Mouse (Mus musculus) heart, embryonic 14.5 days (tissue): ENCODE measurements around the gene Ess2. TPM values are rescaled to one million over a fixed set of nuclear protein-coding genes. Genes with fewer than 3 reads are reported as not detected.

Experiments
- ATAC-seq: fragments of 200-750 bp; cut with Nextera tagmentation; 2 replicates; pipeline ENCODE4 v1.8.0; 2017; ENCODE audit warnings: low read depth, moderate TSS enrichment; ENCODE audit not compliant: insufficient number of reproducible peaks, insufficient read depth, low FRiP score
- H3K27ac ChIP-seq, 2 experiments: fragments of 200-500 bp in 1 of 2; fragments of 300-500 bp in 1 of 2; sonication (generic) in 1 of 2; replicated peaks in 1 of 2; 2 replicates each; pipeline ENCODE4 v1.5.1; 2012 to 2014; ENCODE audit warnings: low read depth in 2 of 2, low read length in 2 of 2, control low read depth in 1 of 2, mild to moderate bottlenecking in 1 of 2, mixed read lengths in 1 of 2; ENCODE audit not compliant: control insufficient read depth in 1 of 2, insufficient read depth in 1 of 2
- H3K27me3 ChIP-seq: fragments of 300-500 bp; sonication (generic); 2 replicates; pipeline ENCODE4 v1.6.1; 2014; ENCODE audit warnings: mild to moderate bottlenecking, low read length, control low read depth; ENCODE audit not compliant: control insufficient read depth, insufficient read depth
- H3K36me3 ChIP-seq: fragments of 300-500 bp; sonication (generic); 2 replicates; pipeline ENCODE4 v1.6.1; 2014; ENCODE audit warnings: mild to moderate bottlenecking, control low read depth, low read length, mixed read lengths; ENCODE audit not compliant: control insufficient read depth, insufficient read depth
- H3K4me1 ChIP-seq, 2 experiments: fragments of 200-500 bp in 1 of 2; fragments of 300-500 bp in 1 of 2; sonication (generic) in 1 of 2; 2 replicates each; pipeline ENCODE4 v1.6.1; 2012 to 2014; ENCODE audit warnings: low read length in 2 of 2, control low read depth in 1 of 2, mixed read lengths in 1 of 2; ENCODE audit not compliant: control insufficient read depth in 2 of 2, insufficient read depth in 2 of 2
- H3K4me2 ChIP-seq: fragments of 300-500 bp; sonication (generic); 2 replicates; pipeline ENCODE4 v1.6.1; 2014; ENCODE audit warnings: mild to moderate bottlenecking, low read length
- H3K4me3 ChIP-seq, 2 experiments: fragments of 200-500 bp in 1 of 2; fragments of 300-500 bp in 1 of 2; sonication (generic) in 1 of 2; 2 replicates each; pipeline ENCODE4 v1.5.1; 2012 to 2014; ENCODE audit warnings: low read length in 2 of 2, mild to moderate bottlenecking in 2 of 2, control low read depth in 1 of 2, low read depth in 1 of 2, moderate library complexity in 1 of 2; ENCODE audit not compliant: control insufficient read depth in 1 of 2, insufficient read depth in 1 of 2
- H3K9ac ChIP-seq: fragments of 300-500 bp; sonication (generic); 2 replicates; pipeline ENCODE4 v1.6.1; 2014; ENCODE audit warnings: mild to moderate bottlenecking, low read length
- H3K9me3 ChIP-seq: fragments of 300-500 bp; sonication (generic); 2 replicates; pipeline ENCODE4 v1.6.1; 2016; ENCODE audit warnings: low read length, control low read depth; ENCODE audit not compliant: control insufficient read depth
- WGBS: fragments of 180-500 bp; shearing (Covaris S2); extraction: QIAGEN DNeasy Blood & Tissue Kit; methylation state at CpG from one replicate; pipeline ENCODE4 v1.1.7; 2014; 5-methylcytosine and 5-hydroxymethylcytosine counted together
- polyA plus RNA-seq: library from polyadenylated mRNA; unstranded; fragments of >200 nt; fragmentation: Nextera tagmentation; extraction: Ambion mirVana; gene quantifications from 2 replicates; pipeline ENCODE4 v1.2.1, GENCODE M21; 2014

Ess2 gene
- polyA plus RNA-seq, 1 experiment from 2014 or later, result 27.4 TPM

- no peak for ATAC-seq
- peaks cover 2 to 6% of the 10 kb centered on the region in 2 experiments; a peak in 2 of 4 replicates for H3K4me1 ChIP-seq
- no peak overlapping the region for H3K4me2 ChIP-seq
- H3K9ac ChIP-seq, result no peak overlapping the region
- 75% methylated on average over 2 of the region's 2 CpGs for WGBS
- H3K27ac ChIP-seq, result no peak overlapping the region
- no peaks in the 10 kb centered on the region for H3K9me3 ChIP-seq
- H3K27me3 ChIP-seq, result no peaks in the 10 kb centered on the region
- no peak overlapping the region for H3K4me3 ChIP-seq
- peaks cover 18% of the 10 kb centered on the region for H3K36me3 ChIP-seq
Observed at GRCm38 (mm10) chr16:17929631-17930030, 18.5 kb upstream of the Ess2 start.

GRCm38 (mm10) chr16:17929211-17929610, 18.1 kb upstream of the Ess2 start:
- Histone ChIP-seq H3K9me3 (no peaks in the 10 kb centered on the region), H3K4me1 (peaks cover 2 to 6% of the 10 kb centered on the region in 2 experiments; a peak in 2 of 4 replicates), H3K27ac (no peak overlapping the region), H3K4me3 (no peak overlapping the region), H3K4me2 (no peak overlapping the region), H3K36me3 (peaks cover 18% of the 10 kb centered on the region), H3K27me3 (no peaks in the 10 kb centered on the region), H3K9ac (no peak overlapping the region)
- no peak for ATAC-seq
- 27% methylated on average over 2 of the region's 2 CpGs for WGBS

DNA sequence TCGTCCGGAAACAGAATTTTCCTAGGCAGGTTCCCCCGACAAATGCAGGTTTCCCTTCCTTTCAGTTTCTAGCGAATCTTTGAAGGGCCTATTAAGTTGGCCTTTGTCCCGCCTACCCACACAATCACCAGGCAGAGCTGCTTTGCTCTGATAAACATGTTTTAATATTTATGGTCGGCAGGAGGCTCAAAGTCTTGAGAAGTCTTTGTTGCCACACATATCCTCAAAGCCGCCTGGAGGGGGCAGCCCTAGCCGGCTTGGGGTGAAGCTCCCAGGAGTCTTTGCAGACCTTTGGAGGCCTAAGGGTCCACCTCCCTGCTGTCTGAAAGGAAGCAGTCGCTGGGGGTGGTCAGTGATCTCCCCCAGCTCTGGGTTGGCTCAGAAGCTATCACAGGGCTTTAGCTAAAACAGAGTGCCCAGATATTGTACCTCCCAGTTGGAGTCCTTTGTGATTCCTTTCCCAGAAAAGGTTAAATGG, 17.5 kb upstream of the Ess2 start:
- ATAC-seq, result peak; percentile 20; the same call in 1 of the 2 replicates
- H3K9ac ChIP-seq, result peak overlapping the region; percentile 86

DNA sequence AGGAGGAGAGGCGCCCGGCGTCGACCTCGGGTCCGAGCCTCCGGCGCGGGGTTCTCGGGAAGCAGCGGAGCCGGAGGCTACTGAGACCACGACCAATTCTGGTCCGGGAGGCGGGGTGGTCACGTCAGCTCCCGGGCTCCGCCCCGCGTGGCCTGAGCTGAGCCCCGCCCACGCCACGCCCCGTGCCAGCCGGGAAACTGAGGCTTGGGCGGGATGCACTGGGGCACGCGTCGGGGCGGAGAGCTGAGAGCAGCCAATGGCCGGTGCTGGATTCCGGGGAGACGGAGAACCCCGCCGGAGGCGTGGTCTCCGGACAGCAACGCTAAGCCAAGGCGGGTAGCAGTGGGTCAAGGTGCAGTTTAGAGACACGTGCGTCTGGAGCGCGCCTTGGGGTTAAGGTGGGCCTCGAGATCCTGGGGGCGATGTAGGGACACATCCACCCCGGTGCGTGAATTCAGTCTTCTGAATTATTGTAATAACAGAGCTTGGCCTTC, 17.0 kb upstream of the Ess2 start, which contains the start of gene Slc25a1:
Slc25a1 (minus strand) TSS at position 133 of the 494 bp plus-strand sequence.
- Histone ChIP-seq H3K4me3 (peak within 1 kb of the TSS; percentile 87 to 92), H3K4me1 (peaks cover 2 to 6% of the 10 kb centered on the region in 2 experiments; a peak in 2 of 4 replicates), H3K9ac (peak within 1 kb of the TSS; percentile 86), H3K9me3 (no peaks in the 10 kb centered on the region), H3K4me2 (peak within 1 kb of the TSS; percentile 97), H3K36me3 (peaks cover 18% of the 10 kb centered on the region), H3K27me3 (no peaks in the 10 kb centered on the region), H3K27ac (peak within 1 kb of the TSS; percentile 39 to 50; a peak in 3 of 4 replicates)
- under 1% methylated on average over 43 of the region's 47 CpGs for WGBS
- peak; percentile 51 for ATAC-seq

More for the DNA sequence above, 17.5 kb upstream of the Ess2 start:
- Histone ChIP-seq H3K9me3 (no peaks in the 10 kb centered on the region), H3K27me3 (no peaks in the 10 kb centered on the region), H3K4me1 (peaks cover 2 to 6% of the 10 kb centered on the region in 2 experiments; a peak in 2 of 4 replicates), H3K4me3 (peak overlapping the region; percentile 87 to 92), H3K27ac (peak overlapping the region; percentile 39 to 50; a peak in 3 of 4 replicates), H3K4me2 (peak overlapping the region; percentile 97), H3K36me3 (peaks cover 18% of the 10 kb centered on the region)
- WGBS, result 0% methylated on average over 9 of the region's 9 CpGs

DNA sequence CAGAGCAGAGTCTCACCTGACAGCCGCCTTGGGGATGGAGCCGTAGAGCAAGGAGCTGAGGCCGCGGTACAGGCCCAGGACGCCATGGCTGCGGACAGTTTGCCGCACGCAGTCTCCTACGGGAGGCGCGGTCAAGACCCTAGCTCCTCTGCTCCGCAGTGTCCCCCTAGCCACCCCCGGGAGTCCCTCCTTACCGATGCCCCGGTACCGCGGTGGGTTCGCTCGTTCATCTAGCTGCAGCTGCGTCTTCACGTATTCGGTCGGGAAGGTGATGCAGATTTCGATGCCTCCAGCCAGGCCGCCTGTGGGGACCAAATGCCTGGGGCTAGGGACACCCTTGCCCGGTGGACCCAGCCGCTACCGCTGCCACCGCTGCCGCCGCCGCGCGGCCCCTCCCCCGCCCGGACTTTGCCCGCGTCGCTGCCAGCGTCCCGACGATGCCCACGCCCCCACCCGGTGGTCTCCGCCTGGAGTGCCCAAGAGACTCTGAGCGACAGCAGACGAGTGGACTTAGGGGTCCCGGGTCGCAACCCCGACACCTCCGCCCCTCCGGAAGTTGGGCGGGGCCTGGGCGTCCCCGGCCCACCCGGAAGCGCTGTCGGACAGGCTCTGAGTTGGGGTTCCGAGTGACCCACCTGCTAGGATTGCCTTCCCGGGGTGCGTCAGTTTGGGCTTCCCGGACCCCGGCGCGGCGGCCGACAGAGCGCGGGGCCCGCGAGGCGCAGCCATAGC, 16.4 kb upstream of the Ess2 start:
- H3K27me3 ChIP-seq, result no peaks in the 10 kb centered on the region
- ATAC-seq, result peak; percentile 37
- H3K4me3 ChIP-seq, result peak overlapping the region; percentile 87 to 92
- peak overlapping the region; percentile 97 for H3K4me2 ChIP-seq
- peak overlapping the region; percentile 36 to 39; a peak in 1 of 4 replicates for H3K27ac ChIP-seq
- 1% methylated on average over 72 of the region's 72 CpGs for WGBS
- peaks cover 18% of the 10 kb centered on the region for H3K36me3 ChIP-seq
- peak overlapping the region; percentile 86 for H3K9ac ChIP-seq
- H3K4me1 ChIP-seq, result peaks cover 3 to 10% of the 10 kb centered on the region in 2 experiments
- H3K9me3 ChIP-seq, result no peaks in the 10 kb centered on the region

- Histone ChIP-seq H3K4me1 (peaks cover 13 to 20% of the 10 kb centered on the region in 2 experiments), H3K4me3 (peak overlapping the region; percentile 84 to 99), H3K36me3 (peaks cover 18% of the 10 kb centered on the region), H3K9ac (peak overlapping the region; percentile 96), H3K27ac (peak overlapping the region; percentile 87 to 90), H3K27me3 (peaks cover 21% of the 10 kb centered on the region), H3K9me3 (no peaks in the 10 kb centered on the region), H3K4me2 (peak overlapping the region; percentile 95)
- WGBS, result under 1% methylated on average over 14 of the region's 14 CpGs
- ATAC-seq, result peak; percentile 7; the same call in 1 of the 2 replicates
Observed at GRCm38 (mm10) chr16:17922163-17922538, 11.0 kb upstream of the Ess2 start.

DNA sequence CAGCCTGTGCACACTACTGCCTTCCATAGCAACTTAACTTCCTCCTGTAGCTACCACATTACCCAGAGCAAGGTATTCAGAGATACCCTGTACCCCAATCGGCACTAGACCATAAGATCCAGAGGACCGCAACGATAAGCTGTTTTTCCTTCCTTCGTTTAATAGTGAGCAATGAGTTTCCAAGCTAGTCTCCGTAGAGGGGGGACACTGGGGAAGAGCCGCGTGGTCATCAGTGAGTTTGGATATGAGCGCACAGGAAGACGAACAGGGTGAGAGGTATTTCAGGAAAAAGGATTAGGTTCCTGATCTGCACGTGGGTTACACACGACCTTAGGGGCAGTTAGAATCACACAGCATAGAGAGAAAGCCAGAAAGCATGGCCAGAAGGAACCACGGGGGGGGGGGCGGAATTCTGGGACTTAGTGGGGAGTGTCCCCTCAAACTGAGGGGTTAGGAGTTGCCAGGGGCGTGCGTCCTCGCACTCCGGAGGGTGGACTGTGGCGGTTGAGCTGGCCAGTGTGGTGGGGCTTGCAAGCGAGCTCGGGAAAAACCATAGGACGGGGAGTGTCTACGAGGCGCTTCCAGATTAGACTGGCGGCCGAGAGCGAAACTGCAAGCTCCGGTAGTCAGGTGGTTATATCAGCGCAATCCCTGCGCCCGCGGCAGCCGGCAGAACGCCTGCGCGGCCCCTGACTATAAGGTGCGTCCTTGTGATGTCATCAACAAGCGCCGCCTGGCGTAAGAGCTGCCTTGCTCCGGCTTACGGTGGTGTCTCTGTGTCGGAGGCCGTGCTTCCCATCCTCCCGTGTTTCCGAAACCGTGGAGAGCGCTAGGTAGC, 10.4 kb upstream of the Ess2 start:
- 1% methylated on average over 47 of the region's 47 CpGs for WGBS
- H3K4me2 ChIP-seq, result peak overlapping the region; percentile 95
- ATAC-seq, result peak; percentile 89

More for the DNA sequence above, 10.4 kb upstream of the Ess2 start:
- H3K4me3 ChIP-seq, result peak overlapping the region; percentile 84 to 99
- H3K27ac ChIP-seq, result peak overlapping the region; percentile 87 to 90
- H3K27me3 ChIP-seq, result peaks cover 26% of the 10 kb centered on the region
- peaks cover 11 to 16% of the 10 kb centered on the region in 2 experiments for H3K4me1 ChIP-seq
- H3K9me3 ChIP-seq, result no peaks in the 10 kb centered on the region
- peak overlapping the region; percentile 96 for H3K9ac ChIP-seq
- peaks cover 18% of the 10 kb centered on the region for H3K36me3 ChIP-seq
